Mouse (Mus musculus) adipose tissue, adult 10 weeks (tissue): Measurements from ENCODE around the gene Shisal1. TPM values are rescaled to one million over a fixed set of nuclear protein-coding genes. Genes with fewer than 3 reads are reported as not detected.

Experiments
- polyA plus RNA-seq: library from polyadenylated mRNA; stranded (reverse); fragments of 350-450 nt; fragmentation: Illumina TruSeq; extraction: RNeasy Lipid Tissue Mini Kit (QIAGEN cat#74804); gene quantifications from one replicate; pipeline ENCODE4 v1.2.3, GENCODE M21; 2014; ENCODE audit warnings: low read depth, low replicate concordance

Shisal1 gene
- polyA plus RNA-seq, result 0.35 TPM

GRCm38 (mm10) chr15:84446997-84447396 is at the start of gene Shisal1:
Gene Shisal1 (minus strand): TSS chr15:84447097.

Other genes starting within 250 kb of the Shisal1 start
- 10.3 TPM for gene Parvb, start 215.1 kb downstream of the Shisal1 start, polyA plus RNA-seq
- gene Parvg, start 123.1 kb downstream of the Shisal1 start, polyA plus RNA-seq, result 2.6 TPM
- 6.9 TPM for gene Rtl6, start 110.7 kb upstream of the Shisal1 start, polyA plus RNA-seq
- gene Prr5, start 222.5 kb upstream of the Shisal1 start, polyA plus RNA-seq, result 60.2 TPM